Mouse (Mus musculus): ENCODE measurements around the gene Rfxap. TPM values are rescaled to one million over a fixed set of nuclear protein-coding genes. Genes with fewer than 3 reads are reported as not detected.

The Rfxap gene
- 13.4 and 14.9 TPM in 2 replicates for polyA plus RNA-seq (2015; fragmentation: Nextera tagmentation; extraction: Ambion mirVana)

- ATAC-seq (ENCODE audit: insufficient read depth) = peak; percentile 92
- H3K9ac ChIP-seq = peak within 1 kb of the TSS; percentile 98
- H3K9me3 ChIP-seq (replicated peaks) = no peaks in the 10 kb centered on the region
- peaks cover 30% of the 10 kb centered on the region for H3K4me1 ChIP-seq (replicated peaks)
- peak within 1 kb of the TSS; percentile 90 for H3K27ac ChIP-seq (replicated peaks)
- H3K36me3 ChIP-seq (replicated peaks) = peaks cover 18% of the 10 kb centered on the region
- H3K4me3 ChIP-seq (replicated peaks) = peak within 1 kb of the TSS; percentile 91
- H3K4me2 ChIP-seq = peak within 1 kb of the TSS; percentile 98
- WGBS (ENCODE audit: insufficient replicate concordance) = under 1% methylated on average over 52 of the region's 52 CpGs
- 0 out of 2 replicates have a peak, but pooled peaks cover 3% of the 10 kb centered on the region for H3K27me3 ChIP-seq
Measured at GRCm38 (mm10) chr3:54807666-54808217, at the start of gene Rfxap. TSS of gene Rfxap (minus strand) at chr3:54807791.

DNA sequence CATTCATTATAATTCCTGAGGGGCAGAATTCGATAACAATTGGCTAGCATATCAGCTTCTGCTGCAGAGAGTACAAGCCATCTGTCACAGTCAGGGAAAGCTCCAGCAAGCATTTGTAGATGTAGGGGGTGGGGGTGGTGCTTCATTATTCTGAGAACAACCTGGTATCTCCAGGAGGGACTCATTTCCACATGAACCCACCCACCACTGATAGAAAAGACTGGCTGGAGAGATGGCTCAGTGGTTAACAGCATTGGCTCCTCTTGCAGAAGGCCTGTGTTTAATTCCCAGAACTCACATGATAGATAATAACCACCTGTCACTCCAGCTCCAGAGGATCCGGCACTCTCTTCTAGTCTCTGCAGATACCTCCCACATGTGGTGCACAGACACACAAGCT, 27.8 kb upstream of the Rfxap start:
- H3K4me3 ChIP-seq (replicated peaks) = no peak overlapping the region
- no peak overlapping the region for H3K27ac ChIP-seq (replicated peaks)
- no peaks in the 10 kb centered on the region for H3K36me3 ChIP-seq (replicated peaks)
- H3K9me3 ChIP-seq (replicated peaks) = no peaks in the 10 kb centered on the region
- no peaks in the 10 kb centered on the region for H3K4me1 ChIP-seq (replicated peaks)
- H3K9ac ChIP-seq = no peak overlapping the region
- no peak overlapping the region for H3K4me2 ChIP-seq
- no peaks in the 10 kb centered on the region for H3K27me3 ChIP-seq
- no peak for ATAC-seq (ENCODE audit: insufficient read depth)
- 53% methylated on average over 2 of the region's 2 CpGs for WGBS (ENCODE audit: insufficient replicate concordance)

GRCm38 (mm10) chr3:54832491-54832890, 24.9 kb upstream of the Rfxap start:
- 71% methylated on average over 3 of the region's 3 CpGs for WGBS (ENCODE audit: insufficient replicate concordance)
- no peak for ATAC-seq (ENCODE audit: insufficient read depth)
- H3K9ac ChIP-seq = no peak overlapping the region
- H3K4me2 ChIP-seq = no peak overlapping the region
- no peaks in the 10 kb centered on the region for H3K9me3 ChIP-seq (replicated peaks)
- H3K27ac ChIP-seq (replicated peaks) = no peak overlapping the region
- H3K27me3 ChIP-seq = no peaks in the 10 kb centered on the region
- H3K4me1 ChIP-seq (replicated peaks) = no peaks in the 10 kb centered on the region
- no peaks in the 10 kb centered on the region for H3K36me3 ChIP-seq (replicated peaks)
- H3K4me3 ChIP-seq (replicated peaks) = no peak overlapping the region

DNA sequence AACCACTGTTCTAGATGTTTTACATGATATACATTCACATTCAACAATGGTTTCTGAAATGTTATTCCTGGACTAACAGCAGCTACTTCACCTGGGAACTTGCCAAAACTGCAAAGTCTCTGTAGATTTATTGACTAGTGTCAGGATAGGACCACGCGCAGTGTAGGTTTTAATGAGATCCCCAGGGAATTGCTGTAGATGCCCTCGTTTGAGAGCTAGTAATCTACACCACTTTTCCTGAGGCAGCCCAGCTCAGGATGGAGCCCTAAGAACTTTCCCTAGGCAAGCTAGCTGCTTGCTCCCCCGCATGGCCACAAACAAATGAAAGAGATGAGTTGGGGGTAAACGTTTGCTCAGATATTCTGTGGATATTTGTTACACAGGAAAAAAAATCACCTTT, 14.9 kb upstream of the Rfxap start:
- no peaks in the 10 kb centered on the region for H3K4me1 ChIP-seq (replicated peaks)
- no peak for ATAC-seq (ENCODE audit: insufficient read depth)
- no peaks in the 10 kb centered on the region for H3K36me3 ChIP-seq (replicated peaks)
- no peaks in the 10 kb centered on the region for H3K27me3 ChIP-seq
- no peak overlapping the region for H3K27ac ChIP-seq (replicated peaks)
- no peaks in the 10 kb centered on the region for H3K9me3 ChIP-seq (replicated peaks)
- no peak overlapping the region for H3K4me3 ChIP-seq (replicated peaks)
- 72% methylated on average over 5 of the region's 5 CpGs for WGBS (ENCODE audit: insufficient replicate concordance)
- H3K4me2 ChIP-seq = no peak overlapping the region
- no peak overlapping the region for H3K9ac ChIP-seq

GRCm38 (mm10) chr3:54815292-54815691, 7.7 kb upstream of the Rfxap start:
- H3K4me1 ChIP-seq (replicated peaks) = no peaks in the 10 kb centered on the region
- H3K27ac ChIP-seq (replicated peaks) = no peak overlapping the region
- H3K4me3 ChIP-seq (replicated peaks) = no peak overlapping the region
- no peak for ATAC-seq (ENCODE audit: insufficient read depth)
- H3K36me3 ChIP-seq (replicated peaks) = no peaks in the 10 kb centered on the region
- no peak overlapping the region for H3K4me2 ChIP-seq
- H3K27me3 ChIP-seq = 0 out of 2 replicates have a peak, but pooled peaks cover 6% of the 10 kb centered on the region
- 25% methylated on average over 3 of the region's 3 CpGs for WGBS (ENCODE audit: insufficient replicate concordance)
- H3K9ac ChIP-seq = no peak overlapping the region
- H3K9me3 ChIP-seq (replicated peaks) = no peaks in the 10 kb centered on the region

DNA sequence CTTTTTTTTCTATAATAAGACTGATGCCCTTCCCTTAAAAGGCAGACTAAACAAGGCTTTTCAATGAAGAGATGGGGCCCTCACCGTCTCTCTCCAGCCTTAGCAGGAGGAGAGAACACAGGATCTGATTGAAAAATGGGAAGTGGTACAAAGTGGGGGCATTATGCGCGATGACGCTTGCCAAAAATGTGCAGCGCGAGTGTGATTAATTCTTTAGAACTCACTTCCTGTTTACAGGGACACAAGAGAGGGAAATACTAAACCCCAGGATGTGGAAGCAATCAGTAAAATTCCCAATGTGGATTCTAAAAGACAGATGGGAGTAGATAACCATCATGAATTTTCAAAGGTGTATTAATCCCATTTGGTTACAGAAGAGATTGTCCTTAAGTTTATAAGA, 7.0 kb upstream of the Rfxap start:
- Histone ChIP-seq H3K4me2 (no peak overlapping the region), H3K27ac (replicated peaks) (no peak overlapping the region)
- WGBS (ENCODE audit: insufficient replicate concordance) = 24% methylated on average over 6 of the region's 6 CpGs

GRCm38 (mm10) chr3:54813418-54813988, 5.9 kb upstream of the Rfxap start:
- H3K9ac ChIP-seq = no peak overlapping the region
- H3K27me3 ChIP-seq = 0 out of 2 replicates have a peak, but pooled peaks cover 6% of the 10 kb centered on the region
- no peak overlapping the region for H3K27ac ChIP-seq (replicated peaks)
- no peak for ATAC-seq (ENCODE audit: insufficient read depth)
- 59% methylated on average over 6 of the region's 6 CpGs for WGBS (ENCODE audit: insufficient replicate concordance)
- no peaks in the 10 kb centered on the region for H3K9me3 ChIP-seq (replicated peaks)
- no peaks in the 10 kb centered on the region for H3K36me3 ChIP-seq (replicated peaks)
- H3K4me3 ChIP-seq (replicated peaks) = no peak overlapping the region
- H3K4me2 ChIP-seq = no peak overlapping the region
- H3K4me1 ChIP-seq (replicated peaks) = peaks cover 5% of the 10 kb centered on the region; the same call in 1 of the 2 replicates

More for the DNA sequence above, 7.0 kb upstream of the Rfxap start:
- ATAC-seq (ENCODE audit: insufficient read depth) = no peak
- Histone ChIP-seq H3K4me1 (replicated peaks) (no peaks in the 10 kb centered on the region), H3K9me3 (replicated peaks) (no peaks in the 10 kb centered on the region), H3K27me3 (0 out of 2 replicates have a peak, but pooled peaks cover 6% of the 10 kb centered on the region), H3K36me3 (replicated peaks) (no peaks in the 10 kb centered on the region), H3K4me3 (replicated peaks) (no peak overlapping the region), H3K9ac (no peak overlapping the region)

- Histone ChIP-seq H3K27ac (replicated peaks) (no peak overlapping the region), H3K4me1 (replicated peaks) (peaks cover 15% of the 10 kb centered on the region), H3K4me3 (replicated peaks) (no peak overlapping the region), H3K27me3 (0 out of 2 replicates have a peak, but pooled peaks cover 6% of the 10 kb centered on the region), H3K4me2 (no peak overlapping the region), H3K9ac (no peak overlapping the region), H3K9me3 (replicated peaks) (no peaks in the 10 kb centered on the region), H3K36me3 (replicated peaks) (no peaks in the 10 kb centered on the region)
- ATAC-seq (ENCODE audit: insufficient read depth) = no peak
- WGBS (ENCODE audit: insufficient replicate concordance) = 42% methylated on average over 1 of the region's 1 CpGs
Measured at GRCm38 (mm10) chr3:54811616-54812015, 4.0 kb upstream of the Rfxap start.

GRCm38 (mm10) chr3:54809111-54809510, 1.5 kb upstream of the Rfxap start:
- H3K27me3 ChIP-seq = 0 out of 2 replicates have a peak, but pooled peaks cover 6% of the 10 kb centered on the region
- no peak overlapping the region for H3K9ac ChIP-seq
- peaks cover 10% of the 10 kb centered on the region for H3K36me3 ChIP-seq (replicated peaks)
- no peak overlapping the region for H3K4me2 ChIP-seq
- H3K4me3 ChIP-seq (replicated peaks) = no peak overlapping the region
- no peak for ATAC-seq (ENCODE audit: insufficient read depth)
- H3K27ac ChIP-seq (replicated peaks) = no peak overlapping the region
- WGBS (ENCODE audit: insufficient replicate concordance) = 54% methylated on average over 5 of the region's 5 CpGs
- peaks cover 30% of the 10 kb centered on the region for H3K4me1 ChIP-seq (replicated peaks)
- no peaks in the 10 kb centered on the region for H3K9me3 ChIP-seq (replicated peaks)

GRCm38 (mm10) chr3:54807061-54807661, 430 bp downstream of the Rfxap start:
- Histone ChIP-seq H3K36me3 (replicated peaks) (peaks cover 18% of the 10 kb centered on the region), H3K4me2 (peak overlapping the region; percentile 98), H3K9me3 (replicated peaks) (no peaks in the 10 kb centered on the region), H3K4me3 (replicated peaks) (peak overlapping the region; percentile 91), H3K9ac (peak overlapping the region; percentile 98), H3K27me3 (0 out of 2 replicates have a peak, but pooled peaks cover 3% of the 10 kb centered on the region), H3K27ac (replicated peaks) (peak overlapping the region; percentile 90), H3K4me1 (replicated peaks) (peaks cover 30% of the 10 kb centered on the region)
- WGBS (ENCODE audit: insufficient replicate concordance) = under 1% methylated on average over 56 of the region's 56 CpGs
- peak; percentile 72 for ATAC-seq (ENCODE audit: insufficient read depth)

DNA sequence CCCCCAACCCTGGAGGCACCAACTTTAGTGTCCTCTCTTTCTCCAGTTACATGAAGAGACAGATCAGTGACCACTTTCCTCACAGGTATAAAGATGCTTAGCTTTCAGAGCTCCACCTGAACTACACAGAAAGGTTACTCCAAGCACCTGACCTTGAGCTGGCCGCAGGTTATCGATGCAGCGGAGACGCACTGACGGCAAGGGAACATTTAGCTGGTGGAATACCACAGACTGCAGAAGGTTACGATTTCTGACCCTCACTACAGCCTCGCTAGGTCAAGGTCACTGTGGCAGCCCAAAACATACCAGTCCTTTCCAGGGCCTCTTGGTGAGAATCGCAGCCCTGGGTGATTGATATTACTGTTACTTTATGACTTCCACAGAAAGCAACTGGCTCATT, 3.9 kb downstream of the Rfxap start:
- Histone ChIP-seq H3K27ac (replicated peaks) (no peak overlapping the region), H3K36me3 (replicated peaks) (peaks cover 18% of the 10 kb centered on the region), H3K27me3 (no peaks in the 10 kb centered on the region), H3K4me2 (no peak overlapping the region), H3K9ac (no peak overlapping the region), H3K9me3 (replicated peaks) (no peaks in the 10 kb centered on the region), H3K4me3 (replicated peaks) (no peak overlapping the region), H3K4me1 (replicated peaks) (peaks cover 26% of the 10 kb centered on the region)
- 86% methylated on average over 8 of the region's 8 CpGs for WGBS (ENCODE audit: insufficient replicate concordance)
- ATAC-seq (ENCODE audit: insufficient read depth) = no peak

Data from liver, embryonic 15.5 days (tissue).